Mouse (Mus musculus) urinary bladder, postnatal 14 days (tissue): ENCODE measurements at regions not wholly inside any gene's neighbourhood (a gene's known extent, or its start where the extent isn't known, plus 50 kb on each side); places are given as distances from the start of the nearest gene placed in this dataset.

Source experiments
- DNase-seq: peaks from one replicate; pipeline ENCODE4 v3.0.0; 2021; ENCODE audit warnings: low spot score

DNA sequence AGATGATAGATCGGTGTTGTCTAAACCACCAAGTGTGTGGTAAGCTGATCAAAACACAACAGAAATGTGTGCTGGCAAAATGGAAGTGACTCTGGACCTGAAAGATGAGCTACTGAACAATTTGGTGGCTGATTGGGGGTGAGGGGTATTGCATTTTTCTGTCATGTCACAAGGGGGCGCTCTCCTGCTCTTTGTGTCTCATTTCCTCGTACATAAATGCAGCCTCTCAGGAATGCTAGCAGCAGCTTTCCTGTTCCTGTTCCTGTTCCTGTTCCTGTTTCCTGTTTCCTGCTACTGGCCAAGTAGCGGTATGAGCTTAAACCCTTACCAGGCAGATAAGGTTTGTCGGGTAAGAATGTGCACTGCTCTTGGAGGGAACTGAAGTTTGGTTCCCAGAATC lies 134.7 kb upstream of the Fstl4 start:
- no peak for DNase-seq

DNA sequence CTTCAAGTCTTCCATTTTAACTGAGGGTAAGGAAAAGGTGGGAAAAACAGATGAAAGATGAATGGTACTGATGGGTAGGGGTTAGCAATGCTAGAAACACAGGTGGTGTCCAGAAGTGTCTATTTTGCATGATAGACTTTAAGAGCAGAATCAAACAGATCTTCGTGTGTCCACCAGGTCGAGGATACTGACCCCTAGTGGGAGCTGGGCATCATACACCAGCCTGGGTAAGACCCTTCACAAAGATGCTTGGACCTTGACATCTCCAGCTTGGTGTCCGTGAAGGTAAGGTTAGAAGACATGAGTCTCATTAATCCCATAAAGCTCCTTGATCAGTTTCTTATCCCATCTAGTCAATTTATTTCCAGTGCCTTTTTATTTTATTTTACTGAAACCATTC lies 132.9 kb upstream of the Fstl4 start:
- no peak for DNase-seq

DNA sequence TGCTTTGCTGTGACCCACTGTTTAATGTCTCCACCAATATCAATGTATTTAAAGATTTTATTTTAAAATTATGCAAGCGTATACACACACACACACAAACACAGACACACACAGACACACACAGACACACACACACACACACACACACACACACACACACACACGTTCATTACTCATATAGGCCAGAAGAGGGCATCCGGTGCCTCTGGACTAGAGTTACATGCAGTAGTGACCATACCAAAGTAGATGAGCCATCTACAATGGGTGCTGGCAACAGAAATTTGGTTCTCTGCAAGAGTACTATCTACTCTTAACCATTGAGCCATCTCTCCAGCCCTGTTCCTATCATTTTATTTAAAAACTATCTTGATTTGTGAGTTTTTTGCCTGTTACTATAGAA lies 130.2 kb upstream of the Fstl4 start:
- DNase-seq: no peak

DNA sequence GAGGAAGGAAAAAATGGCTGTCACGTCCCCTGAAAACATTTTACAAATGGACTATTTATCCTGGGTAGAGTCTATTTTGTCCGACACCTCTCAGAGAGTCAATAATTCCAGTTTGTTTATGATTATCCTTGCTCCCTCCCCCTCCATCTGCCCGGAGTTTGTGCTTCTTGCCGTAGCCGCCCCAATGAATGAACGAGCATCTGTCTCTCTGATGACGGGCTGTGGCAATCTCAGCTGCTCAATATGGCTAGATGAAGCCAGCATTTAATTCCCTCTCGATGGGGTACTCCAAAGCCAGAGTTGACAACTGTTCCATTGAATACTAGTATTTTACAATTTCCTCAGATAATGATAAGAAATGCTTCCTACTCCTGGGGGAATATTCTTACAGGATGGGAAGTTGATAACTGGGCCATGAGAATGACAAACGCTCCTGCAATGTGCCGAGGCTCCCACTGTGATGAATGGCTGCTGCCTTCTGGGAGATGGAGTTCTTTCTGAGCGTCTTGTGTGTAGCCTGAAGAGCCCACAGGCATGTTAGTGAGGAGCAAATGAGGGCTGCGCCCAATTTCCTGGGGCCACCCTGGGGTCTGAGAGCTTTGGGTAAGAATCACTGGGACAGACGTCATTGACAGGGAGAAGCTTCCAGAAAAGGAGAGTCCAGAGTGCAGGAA lies 128.6 kb upstream of the Fstl4 start:
- DNase-seq: no peak

DNA sequence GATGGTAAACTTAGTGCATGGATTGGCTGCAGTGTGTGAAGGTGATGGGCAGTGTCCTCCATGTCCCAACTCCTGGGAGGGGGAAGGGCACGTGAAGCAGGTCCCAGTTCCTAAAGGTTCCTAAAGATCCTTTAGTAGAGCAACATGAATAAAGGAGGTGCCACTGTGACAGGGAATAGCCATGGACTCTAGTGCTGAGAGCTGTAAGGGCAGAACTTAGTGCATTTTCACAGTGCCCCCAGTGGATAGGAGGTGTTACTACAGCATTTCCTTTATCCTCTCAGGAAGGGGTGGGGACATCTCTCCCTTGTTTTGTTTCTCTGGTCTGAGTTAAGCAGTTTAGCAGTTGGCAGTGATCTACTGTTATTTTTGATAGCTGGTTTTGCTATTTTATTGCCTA lies 125.5 kb upstream of the Fstl4 start:
- DNase-seq: no peak

DNA sequence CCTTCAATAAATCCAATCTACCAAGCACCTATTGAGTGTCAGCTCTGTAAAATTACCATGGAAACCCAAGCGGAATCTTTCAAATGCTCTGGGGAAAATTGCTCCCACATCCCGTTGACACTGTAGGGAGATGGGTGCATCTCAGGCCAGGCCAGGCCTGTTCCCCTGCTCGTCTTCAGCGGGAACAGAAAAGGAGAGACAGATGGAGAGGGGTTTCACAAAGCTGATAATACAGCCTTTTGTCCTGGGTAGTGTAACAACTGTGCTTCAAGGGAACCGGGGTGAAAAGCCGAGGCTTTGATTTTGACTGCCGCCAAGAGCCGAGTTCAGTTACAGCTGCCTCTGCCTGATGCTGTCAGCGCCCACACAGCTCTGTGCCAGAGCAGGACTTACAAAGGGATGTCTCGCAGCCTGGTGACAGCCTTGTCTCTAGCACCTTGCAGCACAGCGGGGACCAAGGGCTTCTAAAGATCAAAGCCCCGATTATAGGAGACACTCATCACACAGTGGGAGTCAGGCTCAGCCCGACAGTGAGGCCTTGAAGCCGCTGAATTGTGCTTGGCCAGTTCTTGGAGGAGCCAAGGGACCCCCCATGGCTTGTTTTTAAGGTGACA lies 122.6 kb upstream of the Fstl4 start:
- DNase-seq: no peak

DNA sequence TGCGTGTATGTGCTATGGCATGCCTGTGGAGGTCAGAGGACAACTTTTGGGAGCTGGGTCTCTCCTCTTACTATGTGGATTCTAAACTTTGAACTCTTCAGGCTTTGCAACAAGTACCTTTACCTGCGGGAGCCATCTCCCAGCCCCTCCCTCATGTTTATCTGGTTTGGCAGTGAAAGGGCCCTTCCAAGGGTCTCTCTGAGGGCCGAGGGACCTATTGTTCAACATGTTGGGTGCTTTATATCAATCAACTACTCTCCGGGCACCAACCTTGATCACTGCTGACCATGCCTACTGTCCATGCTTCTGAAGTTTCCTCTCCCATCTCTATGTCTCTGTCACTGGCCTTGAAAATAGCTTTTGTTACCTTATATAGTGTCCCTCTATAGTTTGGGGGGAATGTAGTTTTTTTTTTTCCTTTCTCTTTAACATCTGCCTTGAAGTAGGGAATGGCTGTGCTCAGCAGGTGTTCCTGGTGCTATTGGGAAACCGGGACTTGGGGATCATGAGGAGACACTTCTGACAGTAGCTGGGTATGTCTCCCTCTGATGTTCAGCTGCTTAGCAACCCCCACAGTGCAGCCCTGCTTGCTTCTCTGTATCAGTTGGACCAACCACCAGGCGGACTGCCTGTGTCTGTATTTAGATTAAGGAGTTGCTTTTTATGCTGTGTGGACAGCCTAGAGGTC lies 120.2 kb upstream of the Fstl4 start:
- no peak for DNase-seq

DNA sequence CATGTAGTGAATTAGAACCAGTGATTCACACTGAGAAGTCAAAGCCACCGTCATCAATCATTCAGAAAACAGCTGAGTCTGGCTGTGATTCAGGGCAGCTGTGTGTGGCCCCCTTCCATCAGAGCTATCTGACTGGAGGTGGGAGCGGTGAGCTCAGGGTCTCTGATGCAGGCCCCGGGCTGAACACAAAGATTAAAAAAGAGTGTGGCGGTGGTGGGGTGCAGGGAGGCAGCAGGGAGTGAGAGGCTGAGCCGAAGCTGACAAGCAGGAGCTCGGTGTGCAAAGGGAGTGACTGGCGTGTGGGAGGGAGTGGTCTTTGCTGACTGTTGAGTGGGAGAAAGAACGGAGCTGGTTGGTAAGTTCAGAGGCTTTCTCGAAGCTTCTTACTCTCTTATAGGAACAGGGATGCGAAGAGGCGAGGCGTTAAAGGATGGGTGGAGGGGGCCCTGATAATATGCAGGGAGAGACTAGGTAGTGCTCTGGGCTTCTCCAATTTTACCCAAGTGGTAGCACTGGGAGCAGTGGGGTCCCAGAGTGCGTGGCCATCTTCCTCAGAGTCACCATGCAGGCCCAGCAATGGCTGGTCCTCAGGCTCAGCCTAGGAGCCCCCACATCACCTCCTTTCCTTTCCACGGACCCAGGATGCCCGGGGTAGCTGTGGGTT lies 116.1 kb upstream of the Fstl4 start:
- no peak for DNase-seq

DNA sequence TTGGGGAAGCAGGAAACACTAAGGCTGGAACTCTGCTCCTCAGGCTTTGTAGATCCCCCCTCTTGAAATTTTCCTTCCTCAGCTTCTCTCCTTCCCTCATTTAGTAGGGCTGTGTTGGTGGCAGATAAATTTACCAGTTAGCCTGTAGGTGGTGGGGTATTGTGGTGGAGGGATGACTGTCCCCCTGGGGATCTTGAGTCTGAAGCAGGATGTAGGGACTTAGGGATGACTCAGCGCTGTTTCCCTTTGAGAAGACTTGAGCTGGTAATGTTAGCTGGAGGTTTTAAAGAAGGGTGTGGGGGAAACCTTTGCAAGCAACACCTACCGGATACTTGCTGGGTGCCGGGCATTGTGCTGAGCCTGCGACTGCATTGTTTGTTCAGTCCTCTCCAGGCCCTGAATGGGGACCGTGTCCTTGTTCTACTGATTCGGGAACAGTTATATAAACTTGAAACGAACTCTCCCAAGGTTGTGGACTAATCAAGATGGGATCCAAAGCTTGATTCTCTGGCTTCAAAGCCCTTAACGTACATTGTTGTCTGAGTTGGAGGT lies 115.5 kb upstream of the Fstl4 start:
- DNase-seq: no peak

DNA sequence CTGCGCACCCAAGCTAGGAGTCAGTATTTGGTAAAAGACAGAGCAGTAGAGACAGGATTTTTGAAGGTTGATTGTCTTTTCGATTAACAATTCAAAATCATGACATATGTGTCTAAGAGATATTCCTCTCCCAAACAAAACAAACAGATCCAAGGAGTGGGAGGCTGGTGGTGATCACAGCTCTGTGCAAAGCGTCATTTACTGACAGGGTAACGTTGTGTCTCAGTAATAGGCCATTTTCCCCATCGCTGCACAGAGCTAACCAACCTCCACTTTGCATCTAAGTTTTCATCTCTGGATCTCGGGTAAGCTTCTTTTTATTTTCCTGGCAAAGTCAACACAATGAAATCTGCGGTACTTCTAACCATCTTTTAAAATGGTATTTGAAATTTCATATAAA lies 109.8 kb upstream of the Fstl4 start:
- no peak for DNase-seq

DNA sequence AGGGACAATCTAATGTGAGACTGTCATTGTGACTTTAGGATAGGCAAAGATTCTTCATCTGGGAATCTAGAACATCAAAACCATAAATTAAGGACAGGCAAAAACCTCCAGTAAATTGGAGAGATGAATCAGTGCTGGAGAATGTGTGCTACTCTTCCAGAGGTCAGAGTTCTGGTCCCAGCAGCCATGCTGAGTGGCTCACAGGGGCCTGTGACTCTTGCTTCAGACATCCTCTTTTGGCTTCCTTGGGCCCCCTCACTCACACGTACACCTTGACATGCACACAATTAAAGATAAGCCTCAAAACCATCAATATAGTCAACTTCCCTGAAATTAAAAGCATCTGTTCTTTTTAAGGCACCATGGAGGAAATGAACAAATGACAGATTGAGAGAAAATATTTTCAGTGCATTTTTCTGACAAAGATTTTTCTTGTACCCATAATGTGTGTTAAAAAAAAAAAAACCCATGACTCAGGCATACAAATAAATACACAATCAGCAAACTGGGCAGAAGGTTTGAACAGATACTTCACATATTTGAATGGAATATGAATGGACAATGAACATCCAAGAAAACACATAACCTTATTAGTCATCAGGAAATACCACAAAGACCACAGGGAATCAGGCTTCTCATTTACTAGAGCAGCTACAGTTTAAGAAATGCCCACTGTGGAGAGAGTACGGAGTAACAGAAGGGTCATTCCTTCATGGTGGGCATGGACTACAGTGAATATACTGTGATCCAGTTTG lies 108.5 kb upstream of the Fstl4 start:
- DNase-seq: no peak

DNA sequence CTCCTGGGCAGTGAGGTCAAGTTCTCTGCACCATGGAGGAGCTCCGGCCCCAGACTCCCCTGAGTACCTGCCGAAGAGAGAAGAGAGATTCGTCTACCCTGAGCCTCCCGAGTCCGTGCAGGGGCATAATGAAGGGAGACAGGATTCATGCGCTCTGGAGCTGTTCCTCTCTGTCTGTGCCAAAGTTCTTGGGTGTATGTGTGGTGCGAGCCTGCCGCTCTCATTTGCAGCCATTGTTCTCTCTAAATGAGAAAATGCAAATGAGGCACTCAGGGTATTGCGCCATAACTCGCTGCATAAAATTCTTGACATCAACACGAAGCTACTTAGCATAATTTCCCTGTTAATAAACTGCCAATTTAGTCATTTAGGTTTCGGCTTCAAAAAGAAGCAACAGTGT lies 103.2 kb upstream of the Fstl4 start:
- no peak for DNase-seq

DNA sequence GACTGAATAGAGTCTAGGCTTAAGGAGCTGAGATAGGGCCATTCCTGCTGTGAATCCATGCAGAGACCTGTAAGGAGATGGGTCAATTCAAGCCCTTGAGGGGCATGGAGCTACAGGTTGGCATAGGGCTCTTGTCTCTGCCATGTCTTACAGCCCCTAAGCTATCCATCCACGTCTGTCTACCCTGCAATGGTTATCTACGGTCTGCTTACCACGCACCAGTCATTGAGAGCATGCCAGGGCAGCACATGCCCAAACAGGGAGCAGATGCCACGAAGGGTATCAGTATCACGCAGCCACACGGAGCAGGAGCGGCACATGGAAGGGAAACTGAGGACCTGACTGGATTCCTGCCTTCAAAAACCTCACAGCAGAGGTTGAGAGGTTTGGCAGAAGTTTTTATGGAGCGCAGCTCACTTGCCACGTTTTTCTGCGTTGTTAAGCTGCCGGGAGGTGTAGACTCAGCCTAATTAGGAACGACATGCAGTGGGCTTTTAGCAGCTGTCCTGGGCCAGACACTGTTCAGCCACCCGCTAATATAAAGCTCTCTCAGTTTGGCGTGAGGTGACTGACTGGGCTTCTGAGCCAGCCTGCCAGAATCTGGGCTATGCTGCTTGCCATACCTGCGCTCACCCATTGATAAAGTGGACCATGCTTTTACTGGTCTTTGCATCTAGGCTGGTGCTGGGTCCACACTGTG lies 102.4 kb upstream of the Fstl4 start:
- no peak for DNase-seq

DNA sequence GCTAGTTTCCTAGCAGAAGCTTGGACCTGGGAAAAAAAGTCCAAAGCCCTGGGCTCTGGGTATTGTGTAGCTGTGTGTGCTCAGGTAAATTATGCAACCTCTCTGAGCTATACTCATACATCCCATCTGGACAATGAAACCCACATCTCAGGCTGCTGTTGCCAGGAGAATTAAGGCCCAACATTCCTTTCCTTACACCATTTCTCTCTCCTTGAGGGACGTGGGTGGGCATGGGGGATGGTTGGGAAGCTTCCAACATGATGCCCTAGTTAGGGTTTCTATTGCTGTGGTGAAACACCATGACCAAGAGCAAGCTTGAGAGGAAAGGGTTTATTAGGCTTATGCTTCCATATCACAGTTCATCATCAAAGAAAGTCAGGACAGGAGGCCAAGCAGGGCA lies 99.1 kb upstream of the Fstl4 start:
- DNase-seq: no peak

DNA sequence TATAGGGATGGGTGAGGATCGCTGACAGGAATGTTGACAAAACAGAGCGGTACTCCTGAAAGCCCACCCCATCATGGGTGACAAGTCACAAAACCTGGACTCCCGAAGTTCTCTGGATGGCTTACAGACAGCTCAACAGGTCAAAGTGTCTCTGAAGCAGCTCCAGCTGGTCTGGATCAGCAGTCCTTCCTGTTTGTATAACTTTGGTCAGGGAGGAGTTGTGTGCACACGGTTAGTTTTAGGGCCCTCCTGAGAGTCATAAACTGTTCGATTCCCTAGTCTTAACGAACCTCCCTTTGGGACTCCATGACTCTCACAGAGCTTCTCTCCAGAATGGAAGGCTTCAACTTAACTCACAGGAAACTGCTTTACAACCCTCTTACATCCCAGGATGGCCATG lies 89.4 kb upstream of the Fstl4 start:
- DNase-seq: no peak

DNA sequence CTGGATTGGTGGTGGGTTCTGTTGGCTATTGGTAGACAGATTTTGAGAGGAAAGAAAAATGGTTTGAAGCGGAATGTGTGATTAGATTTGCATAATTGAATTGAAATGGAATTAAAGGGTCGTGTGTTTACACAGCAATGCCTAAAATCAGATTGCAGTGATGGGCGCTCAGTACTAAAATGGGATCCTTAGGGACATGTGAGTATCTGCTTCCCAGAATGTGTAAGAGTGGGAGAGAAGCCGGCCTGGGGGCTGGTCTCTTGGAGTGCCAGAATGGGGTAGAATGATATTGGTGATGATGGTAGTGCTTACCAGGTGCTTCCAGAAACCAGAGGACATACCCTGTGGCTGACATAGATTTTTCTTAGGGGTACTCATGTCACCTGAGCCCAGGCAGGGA lies 86.2 kb upstream of the Fstl4 start:
- DNase-seq: no peak

DNA sequence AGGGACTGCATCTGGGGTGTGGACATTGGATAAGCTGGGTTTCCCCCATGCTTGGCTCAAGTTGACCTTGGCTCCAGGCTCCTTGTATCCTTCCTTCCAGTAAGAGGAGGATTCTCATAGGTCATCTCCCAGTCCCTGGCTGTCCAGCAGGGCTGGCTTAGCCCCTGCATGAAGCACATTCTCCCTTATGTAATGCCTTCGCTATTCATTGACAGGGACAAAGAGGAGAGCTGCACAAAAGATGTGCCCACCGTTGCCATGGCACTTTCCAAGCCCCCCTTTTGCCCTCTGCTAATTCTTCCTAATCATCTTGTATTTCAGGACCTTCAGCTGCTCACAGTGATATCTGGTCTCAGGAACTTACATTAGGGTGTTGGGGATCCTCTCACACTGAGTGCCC lies 79.0 kb upstream of the Fstl4 start:
- DNase-seq: no peak

DNA sequence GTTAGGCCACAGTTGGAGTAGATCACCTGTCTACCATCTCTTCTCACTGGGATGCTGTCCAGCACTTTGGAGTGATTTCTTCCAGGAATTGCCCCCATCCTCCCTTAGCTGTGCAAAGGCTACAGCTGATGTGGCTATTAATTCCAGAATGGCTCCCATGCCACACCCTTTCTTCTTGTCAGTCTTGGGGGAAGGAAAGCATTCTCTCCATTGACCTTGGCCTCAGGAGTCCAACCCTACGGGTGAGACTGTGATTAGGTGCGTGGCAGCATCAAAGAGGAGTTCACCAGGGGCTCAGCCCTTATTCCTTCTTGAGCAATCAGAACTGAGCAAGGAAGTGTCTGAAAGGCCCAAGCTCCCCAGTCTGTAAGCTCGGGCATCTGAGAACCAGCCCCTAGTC lies 71.7 kb upstream of the Fstl4 start:
- DNase-seq: no peak

DNA sequence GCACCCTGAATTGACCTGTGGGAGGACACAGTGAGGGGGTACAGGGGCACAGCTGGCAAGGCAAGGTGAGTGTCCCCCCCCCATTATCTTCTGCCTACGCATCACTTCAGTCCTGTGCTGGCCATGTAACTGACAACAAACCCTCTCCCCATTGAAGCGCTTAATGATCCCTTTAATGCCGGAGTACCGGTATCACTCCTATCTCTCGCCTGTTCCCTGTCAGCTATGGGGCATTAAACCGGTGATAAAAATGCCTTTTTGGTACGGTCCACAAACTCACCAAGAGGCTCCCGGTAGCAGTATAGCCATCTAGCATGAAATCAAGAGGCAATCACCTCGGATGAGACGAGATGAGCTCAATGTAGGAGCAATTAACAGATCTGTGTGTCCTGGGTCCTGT lies 62.8 kb upstream of the Fstl4 start:
- DNase-seq: no peak

DNA sequence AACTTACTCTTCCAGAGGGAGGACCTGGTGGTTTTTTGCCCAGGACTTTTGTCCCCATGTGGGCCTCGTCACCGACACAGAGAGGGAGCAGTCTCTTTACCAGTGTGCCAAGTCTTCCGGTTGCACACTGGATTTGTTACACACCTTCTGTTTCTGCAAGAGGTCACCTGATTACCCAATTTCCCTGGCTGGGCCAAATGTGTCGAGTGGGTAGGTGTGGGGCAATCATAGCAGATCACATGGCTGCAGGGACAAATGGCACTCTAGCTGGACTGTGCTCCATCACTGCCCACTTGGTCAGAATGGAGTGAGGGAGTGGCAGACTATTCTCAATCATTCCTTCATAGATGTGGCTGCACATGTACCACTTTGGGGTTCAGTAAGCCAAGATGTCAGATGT lies 61.0 kb upstream of the Fstl4 start:
- DNase-seq: no peak
